Mouse (Mus musculus) spleen, adult 2 months (tissue): ENCODE results near the gene Psmc5.

Experiments
- CTCF ChIP-seq: fragments of 200-500 bp; IDR thresholded peaks from 2 replicates; pipeline ENCODE4 v1.5.1; 2011; ENCODE audit warnings: mild to moderate bottlenecking, inconsistent platforms; ENCODE audit not compliant: insufficient read depth, insufficient read length, insufficient replicate concordance; ENCODE audit errors: extremely low read depth
- POLR2A ChIP-seq: fragments of 200-500 bp; IDR thresholded peaks from 2 replicates; pipeline ENCODE4 v1.6.1; 2011; ENCODE audit warnings: low read depth, low read length, inconsistent platforms

GRCm38 (mm10) chr11:106284126-106284525, 28.2 kb downstream of the Psmc5 start:
- TF ChIP-seq CTCF (no peak), POLR2A (no peak)
